Mouse (Mus musculus) embryonic facial prominence, embryonic 11.5 days (tissue): ENCODE results near the gene Draxin. TPM values are rescaled to one million over a fixed set of nuclear protein-coding genes. Genes with fewer than 3 reads are reported as not detected.

Source experiments
- ATAC-seq: fragments of 200-750 bp; cut with Nextera tagmentation; replicated peaks from 2 replicates; pipeline ENCODE4 v1.8.0; 2017; ENCODE audit warnings: low read depth; ENCODE audit not compliant: insufficient number of reproducible peaks, low FRiP score, low TSS enrichment
- DNase-seq: peaks from one replicate; pipeline ENCODE4 v3.0.0-alpha.2; 2015; ENCODE audit warnings: low spot score
- H3K27ac ChIP-seq: fragments of 300-500 bp; sonication (generic); replicated peaks from 2 replicates; pipeline ENCODE4 v1.5.1; 2014; ENCODE audit warnings: mild to moderate bottlenecking, low read depth, low read length, control low read depth
- H3K27me3 ChIP-seq: fragments of 300-500 bp; sonication (generic); 2 replicates; pipeline ENCODE4 v1.6.1; 2014; ENCODE audit warnings: mild to moderate bottlenecking, low read length, moderate library complexity, mixed read lengths; ENCODE audit not compliant: control insufficient read depth, insufficient read depth
- H3K36me3 ChIP-seq: fragments of 300-500 bp; sonication (generic); replicated peaks from 2 replicates; pipeline ENCODE4 v1.6.1; 2014; ENCODE audit warnings: low read depth, mild to moderate bottlenecking, low read length, moderate library complexity, mixed read lengths; ENCODE audit not compliant: control insufficient read depth, insufficient read depth
- H3K4me1 ChIP-seq: fragments of 300-500 bp; sonication (generic); 2 replicates; pipeline ENCODE4 v1.6.1; 2014; ENCODE audit warnings: low read length, mixed read lengths; ENCODE audit not compliant: control insufficient read depth, insufficient read depth
- H3K4me2 ChIP-seq: fragments of 300-500 bp; sonication (generic); 2 replicates; pipeline ENCODE4 v1.6.1; 2014; ENCODE audit warnings: low read depth, mild to moderate bottlenecking, control low read depth, low read length, moderate library complexity
- H3K4me3 ChIP-seq: fragments of 300-500 bp; sonication (generic); 2 replicates; pipeline ENCODE4 v1.5.1; 2014; ENCODE audit warnings: low read depth, low read length, control low read depth
- H3K9ac ChIP-seq: fragments of 300-500 bp; sonication (generic); replicated peaks from 2 replicates; pipeline ENCODE4 v1.6.1; 2014; ENCODE audit warnings: mild to moderate bottlenecking, control low read depth, low read length
- H3K9me3 ChIP-seq: fragments of 300-500 bp; sonication (generic); replicated peaks from 2 replicates; pipeline ENCODE4 v1.6.1; 2016; ENCODE audit warnings: mild to moderate bottlenecking, low read length, inconsistent platforms, mixed read lengths; ENCODE audit not compliant: control insufficient read depth
- WGBS: fragments of 180-500 bp; shearing (Covaris S2); extraction: QIAGEN DNeasy Blood & Tissue Kit; methylation state at CpG from one replicate; pipeline ENCODE4 v1.1.7; 2014; 5-methylcytosine and 5-hydroxymethylcytosine counted together
- polyA plus RNA-seq: library from polyadenylated mRNA; unstranded; fragments of >200 nt; fragmentation: Nextera tagmentation; extraction: Ambion mirVana; gene quantifications from 2 replicates; pipeline ENCODE4 v1.2.1, GENCODE M21; 2014

The Draxin gene
- polyA plus RNA-seq, 1 experiment from 2014 or later: 1.2 TPM

- 50% methylated on average over 13 of the region's 13 CpGs for WGBS
- no peaks in the 10 kb centered on the region for H3K27me3 ChIP-seq
- peaks cover 6% of the 10 kb centered on the region for H3K36me3 ChIP-seq
- H3K4me2 ChIP-seq: no peak overlapping the region
- DNase-seq (peak; percentile 53), ATAC-seq (peak; percentile 61; the same call in 1 of the 2 replicates)
- no peak overlapping the region for H3K4me3 ChIP-seq
- no peaks in the 10 kb centered on the region for H3K9me3 ChIP-seq
- no peaks in the 10 kb centered on the region for H3K4me1 ChIP-seq
- H3K27ac ChIP-seq: no peak overlapping the region
- H3K9ac ChIP-seq: no peak overlapping the region
These were observed 70.1 kb downstream of the Draxin start for GRCm38 (mm10) chr4:148060120-148061085.

DNA sequence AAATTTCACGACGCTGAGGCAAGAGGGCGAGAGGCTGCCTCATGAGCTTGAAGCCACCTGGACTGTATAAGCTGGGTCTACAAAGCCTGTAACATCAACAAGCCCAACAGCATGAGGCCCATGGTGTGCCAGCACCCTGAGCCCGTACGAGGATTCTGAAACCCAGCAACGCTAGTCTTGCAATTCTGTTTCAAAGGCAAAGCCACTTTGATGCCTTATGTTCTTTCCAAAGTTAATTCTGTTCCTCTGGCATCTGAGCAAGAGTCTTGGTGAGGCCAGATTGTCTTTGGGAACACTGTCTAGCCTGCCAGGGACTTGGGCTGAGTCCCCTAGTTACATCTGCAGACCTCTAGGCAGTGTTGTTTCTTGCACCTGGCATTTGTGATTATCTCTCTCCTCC lies 71.5 kb downstream of the Draxin start:
- H3K27me3 ChIP-seq: no peaks in the 10 kb centered on the region
- H3K9ac ChIP-seq: no peak overlapping the region
- peaks cover 7% of the 10 kb centered on the region for H3K36me3 ChIP-seq
- no peak overlapping the region for H3K4me3 ChIP-seq
- no peak for ATAC-seq
- H3K9me3 ChIP-seq: no peaks in the 10 kb centered on the region
- WGBS: 90% methylated on average over 6 of the region's 6 CpGs
- no peak overlapping the region for H3K27ac ChIP-seq
- H3K4me1 ChIP-seq: no peaks in the 10 kb centered on the region
- no peak for DNase-seq
- H3K4me2 ChIP-seq: no peak overlapping the region

GRCm38 (mm10) chr4:148058218-148058819 lies 72.2 kb downstream of the Draxin start:
- Histone ChIP-seq H3K27ac (no peak overlapping the region), H3K4me3 (no peak overlapping the region), H3K9me3 (no peaks in the 10 kb centered on the region), H3K9ac (no peak overlapping the region), H3K27me3 (no peaks in the 10 kb centered on the region), H3K4me2 (no peak overlapping the region), H3K36me3 (peaks cover 7% of the 10 kb centered on the region), H3K4me1 (no peaks in the 10 kb centered on the region)
- no peak for DNase-seq
- no peak for ATAC-seq
- WGBS: 86% methylated on average over 9 of the region's 9 CpGs

DNA sequence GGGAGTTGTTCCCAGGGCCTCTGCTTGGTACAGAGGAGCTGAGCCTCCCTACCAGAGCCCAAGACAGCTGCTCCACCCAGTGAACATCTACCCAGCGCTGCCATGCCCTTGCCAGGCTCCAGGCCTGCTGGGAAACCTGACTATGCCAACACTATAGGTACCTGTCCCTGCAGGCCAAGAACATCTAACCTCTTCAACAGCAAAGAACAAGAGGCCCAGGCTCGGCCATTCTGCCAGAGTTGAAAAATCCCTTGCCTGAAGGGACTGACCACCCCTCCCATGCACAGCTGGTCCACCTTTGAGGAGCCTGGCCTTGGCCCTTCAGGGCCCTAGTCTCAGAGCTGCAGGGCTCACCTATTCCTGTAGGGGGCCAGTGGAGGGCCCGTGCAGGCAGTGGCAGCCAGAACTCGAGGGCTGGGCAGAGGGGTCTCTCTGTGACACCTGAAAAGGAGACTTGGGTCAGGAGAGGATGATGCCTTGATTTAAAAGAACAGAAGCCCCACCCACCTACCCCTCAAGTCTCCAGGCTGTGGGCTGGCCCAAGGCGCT lies 72.8 kb downstream of the Draxin start:
- H3K9ac ChIP-seq: no peak overlapping the region
- H3K4me2 ChIP-seq: no peak overlapping the region
- H3K27ac ChIP-seq: no peak overlapping the region
- DNase-seq (no peak), ATAC-seq (0 out of 2 replicates have a peak, but pooled peaks have one; percentile 24)
- H3K4me1 ChIP-seq: no peaks in the 10 kb centered on the region
- H3K27me3 ChIP-seq: no peaks in the 10 kb centered on the region
- peaks cover 10% of the 10 kb centered on the region for H3K36me3 ChIP-seq
- H3K4me3 ChIP-seq: no peak overlapping the region
- 62% methylated on average over 5 of the region's 5 CpGs for WGBS
- H3K9me3 ChIP-seq: no peaks in the 10 kb centered on the region

DNA sequence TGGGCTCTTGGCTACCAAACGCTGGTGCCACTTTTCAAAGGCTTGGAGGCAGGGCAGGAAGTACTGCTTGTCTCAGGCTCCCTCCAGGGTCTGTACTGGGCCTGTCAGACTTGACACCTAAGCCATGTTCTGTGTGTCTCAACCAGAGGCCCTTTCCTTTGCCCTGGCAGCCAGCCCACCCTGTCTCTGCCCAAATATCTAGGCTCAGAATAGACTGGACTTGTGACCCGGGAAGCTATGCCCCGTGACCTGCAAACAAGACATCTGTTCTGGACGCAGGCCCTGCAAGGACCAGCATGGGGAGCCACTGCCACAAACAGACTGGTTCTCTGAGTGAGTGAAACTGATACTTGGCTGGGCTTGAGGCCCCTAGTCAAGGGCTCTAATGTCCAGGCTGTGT lies 73.7 kb downstream of the Draxin start:
- no peak overlapping the region for H3K27ac ChIP-seq
- no peak overlapping the region for H3K9ac ChIP-seq
- no peak overlapping the region for H3K4me2 ChIP-seq
- ATAC-seq (no peak), DNase-seq (no peak)
- no peaks in the 10 kb centered on the region for H3K4me1 ChIP-seq
- H3K27me3 ChIP-seq: no peaks in the 10 kb centered on the region
- 83% methylated on average over 4 of the region's 4 CpGs for WGBS
- H3K4me3 ChIP-seq: no peak overlapping the region
- H3K9me3 ChIP-seq: no peaks in the 10 kb centered on the region
- H3K36me3 ChIP-seq: peaks cover 10% of the 10 kb centered on the region

GRCm38 (mm10) chr4:148056246-148056645 lies 74.3 kb downstream of the Draxin start:
- Histone ChIP-seq H3K9me3 (no peaks in the 10 kb centered on the region), H3K4me3 (no peak overlapping the region), H3K36me3 (peaks cover 10% of the 10 kb centered on the region), H3K4me1 (no peaks in the 10 kb centered on the region), H3K4me2 (no peak overlapping the region), H3K27me3 (no peaks in the 10 kb centered on the region), H3K9ac (no peak overlapping the region), H3K27ac (no peak overlapping the region)
- ATAC-seq (no peak), DNase-seq (no peak)
- 89% methylated on average over 7 of the region's 7 CpGs for WGBS

DNA sequence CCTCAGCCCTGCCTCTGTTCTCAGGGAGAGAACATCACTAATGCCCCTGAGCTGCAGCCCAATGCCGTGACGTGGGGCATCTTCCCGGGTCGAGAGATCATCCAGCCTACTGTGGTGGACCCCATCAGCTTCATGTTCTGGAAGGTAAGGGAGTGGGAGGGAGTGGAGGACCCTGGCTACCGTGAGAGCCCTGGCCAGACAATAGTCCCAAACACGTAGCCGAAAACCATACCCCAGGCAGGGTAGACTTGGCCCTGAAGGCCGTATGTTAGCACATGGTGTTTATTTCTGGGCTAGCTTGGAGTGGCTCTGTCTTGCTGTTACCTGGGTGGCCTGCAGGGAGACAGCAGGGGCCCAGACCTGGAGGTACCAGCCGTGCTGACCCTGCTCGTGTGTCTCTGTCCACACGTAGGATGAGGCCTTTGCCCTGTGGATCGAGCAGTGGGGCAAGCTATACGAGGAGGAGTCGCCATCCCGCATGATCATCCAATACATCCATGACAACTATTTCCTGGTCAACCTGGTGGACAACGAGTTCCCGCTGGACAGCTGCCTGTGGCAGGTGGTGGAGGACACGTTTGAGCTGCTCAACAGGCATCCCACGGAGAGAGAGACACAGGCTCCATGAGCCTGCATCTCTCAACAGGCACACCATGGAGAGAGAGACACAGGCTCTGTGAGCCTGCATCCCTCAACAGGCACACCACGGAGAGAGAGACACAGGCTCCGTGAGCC lies 75.4 kb downstream of the Draxin start:
- no peak overlapping the region for H3K9ac ChIP-seq
- H3K4me2 ChIP-seq: no peak overlapping the region
- DNase-seq: no peak
- H3K9me3 ChIP-seq: no peaks in the 10 kb centered on the region
- no peaks in the 10 kb centered on the region for H3K27me3 ChIP-seq
- H3K36me3 ChIP-seq: peaks cover 10% of the 10 kb centered on the region
- H3K27ac ChIP-seq: no peak overlapping the region
- H3K4me3 ChIP-seq: no peak overlapping the region
- ATAC-seq: no peak
- H3K4me1 ChIP-seq: no peaks in the 10 kb centered on the region
- WGBS: 94% methylated on average over 21 of the region's 21 CpGs
